Mouse (Mus musculus) lung, postnatal 36 days (tissue): ENCODE data around the gene Cyp2c66.
"Not testable (repeated sequence)": the region's sequence is repeated elsewhere in the genome, so short reads cannot be mapped to it uniquely, and the experiment has no call there.

Experiments used
- DNase-seq: peaks from one replicate; pipeline ENCODE4 v3.0.0; 2022; ENCODE audit warnings: mixed read lengths

Cyp2c66 gene

DNA sequence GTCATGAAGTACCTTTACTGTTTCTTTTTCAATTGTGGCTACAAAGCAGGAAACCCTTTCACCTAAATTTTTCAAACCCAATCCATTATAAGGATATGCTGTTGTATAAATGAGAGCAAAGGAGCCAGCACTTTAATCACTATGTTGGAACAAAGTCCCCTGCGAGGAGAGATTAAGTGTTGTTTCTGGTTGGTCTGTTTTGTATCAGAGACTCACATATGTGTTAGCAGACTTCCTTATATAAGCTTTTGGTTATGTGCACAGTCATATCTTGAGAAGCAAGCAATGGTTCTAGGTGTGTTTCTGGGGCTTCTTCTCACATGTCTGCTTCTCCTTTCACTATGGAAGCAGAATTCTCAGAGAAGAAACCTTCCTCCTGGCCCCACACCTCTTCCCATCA lies at the start of gene Cyp2c66:
TSS of gene Cyp2c66 (plus strand) at position 255 of the 400 bp plus-strand sequence.
- no peak for DNase-seq

DNA sequence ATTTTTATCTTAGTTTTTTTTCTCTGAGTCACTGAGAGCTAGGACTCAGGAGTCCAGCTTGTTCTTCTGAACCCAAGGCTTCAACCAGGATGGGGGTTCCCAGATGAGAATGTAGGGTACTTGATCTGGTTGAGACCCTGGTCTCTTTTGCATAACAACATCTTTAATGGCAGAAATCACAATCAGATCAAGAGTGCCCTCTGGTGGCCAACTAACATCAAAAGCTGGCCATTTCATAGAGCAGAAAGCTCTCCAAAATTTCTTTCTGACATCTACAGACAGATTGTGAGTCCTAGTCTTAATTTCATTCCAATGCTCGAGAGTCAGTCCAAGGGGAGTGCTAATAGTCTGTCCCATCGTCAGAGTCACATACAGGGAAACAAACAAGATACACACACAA lies 14.9 kb upstream of the Cyp2c66 start:
- peak; percentile 2 for DNase-seq

DNA sequence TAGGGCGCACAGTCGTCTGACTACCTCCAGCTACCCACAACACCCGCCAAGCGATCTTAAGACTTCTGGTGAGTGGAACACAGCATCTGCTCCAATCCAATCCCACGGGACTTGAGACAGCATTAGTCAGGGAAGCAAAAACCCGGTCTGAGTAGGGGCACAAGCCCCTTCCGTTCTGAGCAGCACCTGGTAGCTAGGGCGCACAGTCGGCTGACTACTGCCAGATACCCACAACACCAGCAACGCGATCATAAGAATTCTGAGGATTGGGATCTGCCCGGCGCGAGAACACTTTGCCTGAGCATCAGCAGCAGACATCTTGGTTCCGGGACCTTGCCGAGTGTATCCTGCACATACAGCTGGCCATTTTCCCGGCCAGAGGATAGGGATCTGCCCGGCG lies 43.1 kb downstream of the Cyp2c66 start:
- not testable (repeated sequence) for DNase-seq
